Mouse (Mus musculus) T-helper 1 cell (primary cell): Measurements from ENCODE around the gene Atcay.

Experiments
- in situ Hi-C: fragments of 300-600 bp; cut with MboI, MseI; formaldehyde crosslinking; loops from one replicate; pipeline ENCODE4 v1.15.1; 2025; ENCODE audit warnings: high pct_unique_total_duplicates

Gene Atcay

GRCm38 (mm10) chr10:81201807-81202758 is 28.6 kb downstream of the Atcay start, which contains the start of gene Nmrk2:
Gene Nmrk2 (minus strand): TSS chr10:81202051.
- in situ Hi-C loops, result loop anchor here (25.0 kb wide), 1 partner anchor 2010 kb away; no protein-coding TSS in a partner anchor

GRCm38 (mm10) chr10:81200605-81201287 is 29.9 kb downstream of the Atcay start:
- in situ Hi-C loops, result loop anchor here (25.0 kb wide), 1 partner anchor 2012 kb away; no protein-coding TSS in a partner anchor

- in situ Hi-C loops, result loop anchor here (25.0 kb wide), 1 partner anchor 2012 kb away; no protein-coding TSS in a partner anchor
Measured at GRCm38 (mm10) chr10:81200141-81200540, 30.5 kb downstream of the Atcay start.

- in situ Hi-C loops, result loop anchor here (5.0 kb wide), 1 partner anchor 38 kb away; no protein-coding TSS in a partner anchor
Measured at GRCm38 (mm10) chr10:81198990-81199389, 31.6 kb downstream of the Atcay start.

- in situ Hi-C loops, result loop anchor here (5.0 kb wide), 1 partner anchor 39 kb away; no protein-coding TSS in a partner anchor
Measured at GRCm38 (mm10) chr10:81198230-81198629, 32.4 kb downstream of the Atcay start.

GRCm38 (mm10) chr10:81197305-81197704 is 33.3 kb downstream of the Atcay start:
- in situ Hi-C loops, result loop anchor here (5.0 kb wide), 1 partner anchor 40 kb away; no protein-coding TSS in a partner anchor

- in situ Hi-C loops, result loop anchor here (5.0 kb wide), 1 partner anchor 41 kb away; no protein-coding TSS in a partner anchor
Measured at GRCm38 (mm10) chr10:81196470-81197065, 34.1 kb downstream of the Atcay start.

GRCm38 (mm10) chr10:81195300-81195699 is 35.3 kb downstream of the Atcay start:
- in situ Hi-C loops, result loop anchor here (5.0 kb wide), 1 partner anchor 42 kb away; no protein-coding TSS in a partner anchor

GRCm38 (mm10) chr10:81193991-81194774 is 36.5 kb downstream of the Atcay start:
- in situ Hi-C loops, result no loop called here

- in situ Hi-C loops, result no loop called here
Measured at GRCm38 (mm10) chr10:81192968-81193501, 37.6 kb downstream of the Atcay start.

GRCm38 (mm10) chr10:81192270-81192967 is 38.2 kb downstream of the Atcay start:
- in situ Hi-C loops, result no loop called here

- in situ Hi-C loops, result no loop called here
Measured at GRCm38 (mm10) chr10:81191342-81191982, 39.2 kb downstream of the Atcay start.

GRCm38 (mm10) chr10:81190912-81191321 is 39.7 kb downstream of the Atcay start:
- in situ Hi-C loops, result no loop called here

- in situ Hi-C loops, result no loop called here
Measured at GRCm38 (mm10) chr10:81190236-81190911, 40.3 kb downstream of the Atcay start.

GRCm38 (mm10) chr10:81189821-81190220 is 40.8 kb downstream of the Atcay start:
- in situ Hi-C loops, result no loop called here

- in situ Hi-C loops, result no loop called here
Measured at GRCm38 (mm10) chr10:81187161-81187560, 43.5 kb downstream of the Atcay start.

- in situ Hi-C loops, result no loop called here
Measured at GRCm38 (mm10) chr10:81184765-81185164, 45.9 kb downstream of the Atcay start.

GRCm38 (mm10) chr10:81183805-81184204 is 46.8 kb downstream of the Atcay start, which contains the start of gene 4930442H23Rik:
Gene 4930442H23Rik (minus strand): TSS chr10:81183849.
- in situ Hi-C loops, result no loop called here
